Mouse (Mus musculus) thymus, postnatal 10 days (tissue): ENCODE data around the gene 2210016F16Rik.
"Not testable (repeated sequence)": the region's sequence is repeated elsewhere in the genome, so short reads cannot be mapped to it uniquely, and the experiment has no call there.

Source experiments
- DNase-seq, 2 experiments: peaks; one replicate each; pipeline ENCODE4 v3.0.0; 2021; ENCODE audit warnings: low spot score in 2 of 2

Gene 2210016F16Rik

GRCm38 (mm10) chr13:58373153-58373470, 11.9 kb downstream of the 2210016F16Rik start:
- peak; percentile 39 to 58 for DNase-seq

- DNase-seq: no peak
Observed at GRCm38 (mm10) chr13:58372278-58373152, 12.5 kb downstream of the 2210016F16Rik start.

- DNase-seq: no peak
Observed at GRCm38 (mm10) chr13:58368835-58369234, 16.2 kb downstream of the 2210016F16Rik start.

GRCm38 (mm10) chr13:58367641-58368040, 17.4 kb downstream of the 2210016F16Rik start:
- DNase-seq: no peak

GRCm38 (mm10) chr13:58366373-58366772, 18.7 kb downstream of the 2210016F16Rik start:
- no peak for DNase-seq

- not testable (repeated sequence) for DNase-seq
Observed at GRCm38 (mm10) chr13:58365179-58365578, 19.8 kb downstream of the 2210016F16Rik start.

GRCm38 (mm10) chr13:58364353-58365175, 20.5 kb downstream of the 2210016F16Rik start:
- DNase-seq: no peak

GRCm38 (mm10) chr13:58359304-58359653, 25.7 kb downstream of the 2210016F16Rik start:
- no peak for DNase-seq

GRCm38 (mm10) chr13:58358629-58359303, 26.3 kb downstream of the 2210016F16Rik start, which contains the start of gene Kif27:
Gene Kif27 (minus strand): TSS chr13:58359122.
- peak; percentile 81 to 83 for DNase-seq

- DNase-seq: no peak
Observed at GRCm38 (mm10) chr13:58352996-58353395, 32.0 kb downstream of the 2210016F16Rik start.

GRCm38 (mm10) chr13:58350606-58351005, 34.4 kb downstream of the 2210016F16Rik start:
- DNase-seq: no peak

GRCm38 (mm10) chr13:58344505-58344904, 40.5 kb downstream of the 2210016F16Rik start:
- DNase-seq: no peak

GRCm38 (mm10) chr13:58337456-58337855, 47.6 kb downstream of the 2210016F16Rik start:
- DNase-seq: no peak

GRCm38 (mm10) chr13:58334116-58334515, 50.9 kb downstream of the 2210016F16Rik start:
- DNase-seq: no peak
